Mouse (Mus musculus): ENCODE measurements around the gene Paqr9.

The Paqr9 gene

GRCm38 (mm10) chr9:95581021-95581757, 21.7 kb downstream of the Paqr9 start:
- DNase-seq, result no peak

- DNase-seq, result no peak
These were observed 22.5 kb downstream of the Paqr9 start for GRCm38 (mm10) chr9:95581758-95582515.

GRCm38 (mm10) chr9:95582555-95582954, 23.1 kb downstream of the Paqr9 start:
- no peak for DNase-seq

- no peak for DNase-seq
These were observed 26.6 kb downstream of the Paqr9 start for GRCm38 (mm10) chr9:95586046-95586445.

- DNase-seq, result no peak
These were observed 28.6 kb downstream of the Paqr9 start for GRCm38 (mm10) chr9:95588070-95588469.

GRCm38 (mm10) chr9:95594291-95594690, 34.8 kb downstream of the Paqr9 start:
- DNase-seq, result no peak

GRCm38 (mm10) chr9:95597466-95598178, 38.2 kb downstream of the Paqr9 start:
- no peak for DNase-seq

GRCm38 (mm10) chr9:95598179-95598721, 38.8 kb downstream of the Paqr9 start:
- DNase-seq, result peak in 1 of 2 experiments; percentile 3

- no peak for DNase-seq
These were observed 39.9 kb downstream of the Paqr9 start for GRCm38 (mm10) chr9:95599399-95599798.

GRCm38 (mm10) chr9:95602849-95603248, 43.4 kb downstream of the Paqr9 start:
- no peak for DNase-seq

GRCm38 (mm10) chr9:95603316-95603715, 43.9 kb downstream of the Paqr9 start:
- no peak for DNase-seq

GRCm38 (mm10) chr9:95607196-95607595, 47.7 kb downstream of the Paqr9 start:
- DNase-seq, result no peak

GRCm38 (mm10) chr9:95612246-95612768, 52.9 kb downstream of the Paqr9 start:
- DNase-seq, result no peak

GRCm38 (mm10) chr9:95613426-95614127, 54.1 kb downstream of the Paqr9 start:
- DNase-seq, result no peak

- DNase-seq, result no peak
These were observed 55.6 kb downstream of the Paqr9 start for GRCm38 (mm10) chr9:95614861-95615615.

- no peak for DNase-seq
These were observed 56.5 kb downstream of the Paqr9 start for GRCm38 (mm10) chr9:95615961-95616360.
